Mouse (Mus musculus) spleen, adult 2 months (tissue): ENCODE measurements around the gene Srgap3.

Experiments
- CTCF ChIP-seq: fragments of 200-500 bp; IDR thresholded peaks from 2 replicates; pipeline ENCODE4 v1.5.1; 2011; ENCODE audit warnings: mild to moderate bottlenecking, inconsistent platforms; ENCODE audit not compliant: insufficient read depth, insufficient read length, insufficient replicate concordance; ENCODE audit errors: extremely low read depth
- POLR2A ChIP-seq: fragments of 200-500 bp; IDR thresholded peaks from 2 replicates; pipeline ENCODE4 v1.6.1; 2011; ENCODE audit warnings: low read depth, low read length, inconsistent platforms

- TF ChIP-seq CTCF, result no peak
- TF ChIP-seq POLR2A, result no peak
These were observed 43.8 kb downstream of the Srgap3 start for GRCm38 (mm10) chr6:112903226-112903625.
